Mouse (Mus musculus) layer of hippocampus, adult 9-11 months (tissue): ENCODE results near the gene Nadsyn1.

Experiments
- DNase-seq: peaks from one replicate; pipeline ENCODE4 v3.0.0; 2022

The Nadsyn1 gene

GRCm38 (mm10) chr7:143753990-143754715 is 68.5 kb downstream of the Nadsyn1 start:
- peak; percentile 31 for DNase-seq

GRCm38 (mm10) chr7:143752606-143753005 is 70.0 kb downstream of the Nadsyn1 start:
- DNase-seq = no peak

- DNase-seq = no peak
These were observed 70.6 kb downstream of the Nadsyn1 start for GRCm38 (mm10) chr7:143752056-143752455.

- no peak for DNase-seq
These were observed 71.3 kb downstream of the Nadsyn1 start for GRCm38 (mm10) chr7:143751380-143751779.

- DNase-seq = no peak
These were observed 73.6 kb downstream of the Nadsyn1 start for GRCm38 (mm10) chr7:143749045-143749444.

- peak; percentile 92 for DNase-seq
These were observed 74.4 kb downstream of the Nadsyn1 start for GRCm38 (mm10) chr7:143748041-143748868.
